Mouse (Mus musculus): Measurements from ENCODE around the gene Fars2.
"Not testable (repeated sequence)": the region's sequence is repeated elsewhere in the genome, so short reads cannot be mapped to it uniquely, and the experiment has no call there.

Fars2 gene

GRCm38 (mm10) chr13:36297950-36298781, 181.0 kb downstream of the Fars2 start:
- DNase-seq = peak; percentile 58 to 68

GRCm38 (mm10) chr13:36298782-36299031, 181.5 kb downstream of the Fars2 start:
- DNase-seq = no peak

GRCm38 (mm10) chr13:36302770-36303169, 185.6 kb downstream of the Fars2 start:
- peak; percentile 54 to 77 for DNase-seq

- peak in 1 of 2 experiments; percentile 41 for DNase-seq
These were observed 188.1 kb downstream of the Fars2 start for GRCm38 (mm10) chr13:36305306-36305705.

- no peak for DNase-seq
These were observed 190.2 kb downstream of the Fars2 start for GRCm38 (mm10) chr13:36307386-36307785.

GRCm38 (mm10) chr13:36309160-36309559, 191.9 kb downstream of the Fars2 start:
- DNase-seq = no peak

GRCm38 (mm10) chr13:36314218-36314617, 197.0 kb downstream of the Fars2 start:
- no peak for DNase-seq

GRCm38 (mm10) chr13:36314860-36315800, 197.9 kb downstream of the Fars2 start:
- no peak for DNase-seq

GRCm38 (mm10) chr13:36317824-36318223, 200.6 kb downstream of the Fars2 start:
- no peak for DNase-seq

- no peak for DNase-seq
These were observed 207.4 kb downstream of the Fars2 start for GRCm38 (mm10) chr13:36324624-36325023.

- DNase-seq = no peak
These were observed 209.3 kb downstream of the Fars2 start for GRCm38 (mm10) chr13:36326539-36326938.

GRCm38 (mm10) chr13:36329871-36330270, 212.7 kb downstream of the Fars2 start:
- no peak for DNase-seq

GRCm38 (mm10) chr13:36330542-36330941, 213.3 kb downstream of the Fars2 start:
- DNase-seq = no peak

- DNase-seq = no peak
These were observed 217.5 kb downstream of the Fars2 start for GRCm38 (mm10) chr13:36334748-36335147.

- no peak for DNase-seq
These were observed 234.3 kb downstream of the Fars2 start for GRCm38 (mm10) chr13:36351529-36351928.

GRCm38 (mm10) chr13:36357469-36357868, 240.3 kb downstream of the Fars2 start:
- no peak for DNase-seq

- no peak for DNase-seq
These were observed 244.2 kb downstream of the Fars2 start for GRCm38 (mm10) chr13:36361419-36361818.

- not testable (repeated sequence) for DNase-seq
These were observed 248.5 kb downstream of the Fars2 start for GRCm38 (mm10) chr13:36365719-36366118.

GRCm38 (mm10) chr13:36366304-36366703, 249.1 kb downstream of the Fars2 start:
- no peak for DNase-seq

- peak in 1 of 2 experiments; percentile 4 for DNase-seq
These were observed 250.7 kb downstream of the Fars2 start for GRCm38 (mm10) chr13:36367712-36368491.

GRCm38 (mm10) chr13:36368799-36369198, 251.6 kb downstream of the Fars2 start:
- DNase-seq = no peak

- no peak for DNase-seq
These were observed 252.2 kb downstream of the Fars2 start for GRCm38 (mm10) chr13:36369400-36369799.

GRCm38 (mm10) chr13:36383236-36383635, 266.0 kb downstream of the Fars2 start:
- peak in 1 of 2 experiments; percentile 8 for DNase-seq

Data from kidney, postnatal 36 days (tissue).